Mouse (Mus musculus) MEL (cell line): Measurements from ENCODE around the gene Steap4.

Experiments
- BHLHE40 ChIP-seq: IDR thresholded peaks from 2 replicates; pipeline ENCODE4 v1.6.1; 2012; ENCODE audit warnings: low read depth, mild to moderate bottlenecking, inconsistent platforms, low read length, improper control_type of control experiment, borderline replicate concordance
- E2F4 ChIP-seq: IDR thresholded peaks from 2 replicates; pipeline ENCODE4 v1.6.1; 2011; ENCODE audit warnings: low read depth, low read length, improper control_type of control experiment, borderline replicate concordance
- EP300 ChIP-seq, 2 experiments: IDR thresholded peaks; 2 replicates each; pipeline ENCODE4 v1.6.1; 2011; ENCODE audit warnings: improper control_type of control experiment in 2 of 2, low read length in 2 of 2, low read depth in 1 of 2, mild to moderate bottlenecking in 1 of 2
- GABPA ChIP-seq: IDR thresholded peaks from 2 replicates; pipeline ENCODE4 v1.6.1; 2012; ENCODE audit warnings: low read depth, mild to moderate bottlenecking, inconsistent platforms, low read length, improper control_type of control experiment, moderate library complexity
- MYC ChIP-seq: IDR thresholded peaks from 2 replicates; pipeline ENCODE4 v1.6.1; 2011; ENCODE audit warnings: low read depth, mild to moderate bottlenecking, low read length, improper control_type of control experiment, moderate library complexity
- NELFE ChIP-seq: IDR thresholded peaks from 2 replicates; pipeline ENCODE4 v1.6.1; 2011; ENCODE audit warnings: low read depth, low read length, improper control_type of control experiment
- POLR2AphosphoS2 ChIP-seq: IDR thresholded peaks from 2 replicates; pipeline ENCODE4 v1.6.1; 2011; ENCODE audit warnings: low read length, improper control_type of control experiment
- POLR2AphosphoS5 ChIP-seq: IDR thresholded peaks from 2 replicates; pipeline ENCODE4 v1.6.1; 2012; ENCODE audit warnings: low read depth, borderline replicate concordance, mild to moderate bottlenecking, inconsistent platforms, low read length, moderate library complexity, mixed read lengths
- SMC3 ChIP-seq: IDR thresholded peaks from 2 replicates; pipeline ENCODE4 v1.6.1; 2011; ENCODE audit warnings: low read depth, low read length, improper control_type of control experiment
- USF1 ChIP-seq: IDR thresholded peaks from 2 replicates; pipeline ENCODE4 v1.6.1; 2014; ENCODE audit warnings: low read depth, mild to moderate bottlenecking, inconsistent platforms, low read length, improper control_type of control experiment, moderate library complexity
- ZNF384 ChIP-seq: IDR thresholded peaks from 2 replicates; pipeline ENCODE4 v1.6.1; 2012; ENCODE audit warnings: low read depth, mild to moderate bottlenecking, inconsistent platforms, low read length, improper control_type of control experiment

DNA sequence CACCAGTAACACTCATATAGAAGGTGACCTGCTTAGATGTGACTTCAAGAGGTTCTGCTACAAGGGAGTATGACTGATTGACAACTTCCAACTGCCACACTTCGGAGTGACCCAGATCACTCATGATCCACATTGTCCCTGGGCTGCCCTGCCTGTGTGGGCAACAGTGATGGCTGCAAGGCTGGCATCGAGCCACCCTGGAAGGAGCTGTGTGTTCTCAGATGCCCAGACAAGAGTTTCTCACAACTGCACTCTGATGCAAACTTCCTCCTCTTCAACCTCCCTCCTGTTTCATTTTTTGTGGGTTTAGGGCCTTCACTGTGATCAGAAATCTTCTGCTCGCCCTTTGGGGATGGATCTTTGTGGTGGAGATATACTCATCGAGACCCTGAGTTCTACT, 28.2 kb downstream of the Steap4 start:
- TF ChIP-seq EP300 (IDR thresholded peaks at IDR 0.05; ENCODE audit: low read depth in 1 of 2, low read length in 2 of 2) (no peak), ZNF384 (no peak), POLR2AphosphoS2 (no peak), E2F4 (no peak), NELFE (no peak), USF1 (no peak), BHLHE40 (no peak), POLR2AphosphoS5 (no peak), GABPA (no peak), MYC (no peak), SMC3 (no peak)
